Mouse (Mus musculus) G1E (cell line): Measurements from ENCODE around the gene Klhdc8b. TPM values are rescaled to one million over a fixed set of nuclear protein-coding genes. Genes with fewer than 3 reads are reported as not detected.

Experiments used
- ATAC-seq: 2 replicates; pipeline ENCODE4 v1.8.0; 2016; ENCODE audit warnings: mild to moderate bottlenecking; ENCODE audit not compliant: insufficient number of reproducible peaks, poor library complexity, low FRiP score, severe bottlenecking; ENCODE audit errors: extremely low read depth
- DNase-seq: peaks from one replicate; pipeline ENCODE4 v3.0.0; 2012; ENCODE audit warnings: low spot score
- H3K27me3 ChIP-seq: 2 replicates; pipeline ENCODE4 v1.6.1; 2012; ENCODE audit warnings: mild to moderate bottlenecking, low read length, inconsistent platforms; ENCODE audit not compliant: insufficient read depth
- H3K36me3 ChIP-seq: replicated peaks from 2 replicates; pipeline ENCODE3; 2012; ENCODE audit warnings: mild to moderate bottlenecking, inconsistent platforms
- H3K4me1 ChIP-seq: 2 replicates; pipeline ENCODE4 v1.6.1; 2012; ENCODE audit warnings: low read depth, low read length, inconsistent platforms, mixed read lengths; ENCODE audit not compliant: insufficient read depth
- H3K4me3 ChIP-seq: 2 replicates; pipeline ENCODE4 v1.5.1; 2012; ENCODE audit warnings: low read depth, mild to moderate bottlenecking, inconsistent platforms, low read length, moderate library complexity, mixed read lengths
- H3K9me3 ChIP-seq: replicated peaks from 2 replicates; pipeline ENCODE4 v1.6.1; 2012; ENCODE audit warnings: inconsistent platforms
- CTCF ChIP-seq: IDR thresholded peaks from 2 replicates; pipeline ENCODE4 v1.5.1; 2012; ENCODE audit warnings: low read depth, low read length, inconsistent platforms, mixed read lengths
- GATA1 ChIP-seq: IDR thresholded peaks from 2 replicates; pipeline ENCODE4 v1.6.1; 2012; ENCODE audit warnings: borderline replicate concordance, low read length, inconsistent platforms, mixed read lengths
- GATA2 ChIP-seq: IDR thresholded peaks from 2 replicates; pipeline ENCODE4 v1.6.1; 2012; ENCODE audit warnings: low read depth, low read length, inconsistent platforms, borderline replicate concordance
- POLR2AphosphoS5 ChIP-seq: IDR thresholded peaks from 2 replicates; pipeline ENCODE4 v1.6.1; 2012; ENCODE audit warnings: low read depth, low read length, inconsistent platforms; ENCODE audit not compliant: insufficient replicate concordance
- TAL1 ChIP-seq: conservative IDR thresholded peaks from 2 replicates; pipeline ENCODE4 v1.6.1; 2012; ENCODE audit warnings: low read depth, low read length, inconsistent platforms, mixed read lengths
- polyA plus RNA-seq: library from polyadenylated mRNA; stranded (reverse); fragments of >175 nt; gene quantifications from 2 replicates; pipeline ENCODE4 v1.2.3, GENCODE M21; 2012
- total RNA-seq, 2 experiments: library from RNA; stranded (forward) in 1 of 2; stranded (reverse) in 1 of 2; fragments of 200-1000 nt in 1 of 2; fragments of >200 nt in 1 of 2; fragmentation: Nextera tagmentation in 1 of 2; gene quantifications; 2 replicates each; pipeline ENCODE4 v1.2.3; 2014 to 2017

Klhdc8b gene
- total and polyA plus RNA-seq, 3 experiments: 14.7 to 116 (median 52.8) TPM

GRCm38 (mm10) chr9:108489702-108490558, 28.5 kb upstream of the Klhdc8b start:
- peaks cover 32% of the 10 kb centered on the region for H3K36me3 ChIP-seq
- DNase-seq (no peak), ATAC-seq (no peak)
- TF ChIP-seq GATA2: no peak
- peaks cover 46% of the 10 kb centered on the region for H3K4me1 ChIP-seq
- peak overlapping the region; percentile 91 for H3K4me3 ChIP-seq
- H3K9me3 ChIP-seq: no peaks in the 10 kb centered on the region
- peaks cover 32% of the 10 kb centered on the region for H3K27me3 ChIP-seq

DNA sequence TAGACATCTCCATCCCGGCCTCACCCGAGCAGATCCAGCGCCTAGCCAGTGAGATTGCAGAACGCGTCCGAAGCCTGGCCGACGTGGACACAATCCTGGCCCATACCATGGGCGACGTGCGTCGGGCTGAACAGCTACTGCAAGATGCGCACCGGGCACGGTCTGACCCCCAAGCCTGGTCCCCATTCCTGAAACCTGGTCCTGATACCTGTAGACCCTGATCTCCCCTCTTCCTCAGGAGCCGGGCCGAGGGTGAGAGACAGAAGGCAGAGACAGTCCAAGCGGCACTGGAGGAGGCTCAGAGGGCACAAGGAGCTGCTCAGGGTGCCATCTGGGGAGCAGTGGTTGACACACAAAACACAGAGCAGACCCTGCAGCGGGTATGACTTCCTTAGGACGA, 27.8 kb upstream of the Klhdc8b start:
- DNase-seq (no peak), ATAC-seq (no peak)
- peaks cover 24% of the 10 kb centered on the region for H3K36me3 ChIP-seq
- TF ChIP-seq GATA2 (no peak), POLR2AphosphoS5 (no peak), GATA1 (no peak), CTCF (no peak), TAL1 (no peak)
- H3K4me1 ChIP-seq: peaks cover 43% of the 10 kb centered on the region
- no peaks in the 10 kb centered on the region for H3K9me3 ChIP-seq
- H3K4me3 ChIP-seq: no peak overlapping the region
- peaks cover 36% of the 10 kb centered on the region for H3K27me3 ChIP-seq

DNA sequence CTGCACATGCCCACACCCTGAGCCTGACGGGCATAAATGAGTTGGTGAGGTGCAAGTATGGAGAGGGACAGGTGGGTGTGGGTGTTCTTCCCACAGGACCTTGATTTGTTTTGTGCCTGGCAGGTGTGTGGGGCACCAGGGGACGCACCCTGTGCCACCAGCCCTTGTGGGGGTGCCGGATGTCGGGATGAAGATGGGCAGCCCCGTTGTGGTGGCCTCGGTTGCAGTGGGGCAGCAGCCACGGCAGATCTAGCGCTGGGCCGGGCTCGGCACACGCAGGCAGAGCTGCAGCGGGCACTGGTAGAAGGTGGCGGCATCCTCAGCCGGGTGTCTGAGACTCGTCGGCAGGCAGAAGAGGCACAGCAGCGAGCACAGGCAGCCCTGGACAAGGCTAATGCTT, 27.0 kb upstream of the Klhdc8b start:
- Histone ChIP-seq H3K9me3 (no peaks in the 10 kb centered on the region), H3K27me3 (peaks cover 44% of the 10 kb centered on the region), H3K36me3 (peaks cover 16% of the 10 kb centered on the region), H3K4me1 (peaks cover 39% of the 10 kb centered on the region), H3K4me3 (no peak overlapping the region)
- no peak for TF ChIP-seq TAL1
- no peak for TF ChIP-seq GATA2
- TF ChIP-seq POLR2AphosphoS5: no peak
- TF ChIP-seq GATA1: no peak
- ATAC-seq (no peak), DNase-seq (no peak)

GRCm38 (mm10) chr9:108486973-108487530, 25.7 kb upstream of the Klhdc8b start:
- no peak for ATAC-seq
- TF ChIP-seq TAL1 (no peak), GATA2 (no peak), CTCF (no peak), POLR2AphosphoS5 (no peak), GATA1 (no peak)
- H3K36me3 ChIP-seq: peaks cover 3% of the 10 kb centered on the region

DNA sequence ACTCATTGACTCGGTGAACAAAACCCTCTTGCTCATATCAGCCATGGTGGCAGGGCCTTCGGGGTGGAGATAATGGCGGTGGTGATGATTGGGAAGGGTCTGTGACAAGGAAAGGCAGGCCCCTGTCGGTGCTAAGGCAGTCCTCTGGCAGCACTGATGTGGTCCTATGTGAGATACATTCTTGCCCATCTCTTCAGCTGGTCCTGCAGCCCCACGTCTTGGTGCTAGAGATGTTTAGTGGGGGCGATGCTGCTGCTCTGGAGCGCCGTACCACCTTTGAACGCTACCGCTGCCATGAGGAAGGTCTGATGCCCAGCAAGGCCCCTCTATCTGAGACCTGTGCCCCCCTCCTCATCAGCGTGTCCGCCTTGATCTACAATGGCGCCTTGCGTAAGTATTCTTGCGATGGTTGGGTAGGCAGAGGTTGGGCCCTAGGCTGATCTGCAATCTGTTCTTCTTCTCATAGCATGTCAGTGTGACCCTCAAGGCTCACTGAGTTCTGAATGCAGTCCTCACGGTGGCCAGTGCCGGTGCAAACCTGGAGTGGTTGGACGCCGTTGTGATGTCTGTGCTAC, 24.0 kb upstream of the Klhdc8b start:
- peaks cover 25% of the 10 kb centered on the region for H3K4me1 ChIP-seq
- H3K9me3 ChIP-seq: no peaks in the 10 kb centered on the region
- no peak for TF ChIP-seq CTCF
- TF ChIP-seq POLR2AphosphoS5: no peak
- no peak for TF ChIP-seq GATA1
- no peak for TF ChIP-seq GATA2
- TF ChIP-seq TAL1: no peak
- no peak overlapping the region for H3K4me3 ChIP-seq
- peaks cover 70% of the 10 kb centered on the region for H3K27me3 ChIP-seq
- ATAC-seq: no peak
- DNase-seq: no peak
- H3K36me3 ChIP-seq: no peaks in the 10 kb centered on the region

More at GRCm38 (mm10) chr9:108486973-108487530, 25.7 kb upstream of the Klhdc8b start:
- Histone ChIP-seq H3K4me1 (peaks cover 28% of the 10 kb centered on the region), H3K9me3 (no peaks in the 10 kb centered on the region), H3K4me3 (no peak overlapping the region), H3K27me3 (peaks cover 57% of the 10 kb centered on the region)
- no peak for DNase-seq

- H3K9me3 ChIP-seq: no peaks in the 10 kb centered on the region
- no peaks in the 10 kb centered on the region for H3K36me3 ChIP-seq
- peaks cover 21% of the 10 kb centered on the region for H3K4me1 ChIP-seq
- H3K27me3 ChIP-seq: peaks cover 83% of the 10 kb centered on the region
- H3K4me3 ChIP-seq: no peak overlapping the region
- DNase-seq (no peak), ATAC-seq (no peak)
- TF ChIP-seq POLR2AphosphoS5: no peak
- no peak for TF ChIP-seq GATA1
- TF ChIP-seq TAL1: no peak
- no peak for TF ChIP-seq GATA2
- no peak for TF ChIP-seq CTCF
Measured at GRCm38 (mm10) chr9:108484021-108484420, 22.6 kb upstream of the Klhdc8b start.
